Mouse (Mus musculus) layer of hippocampus, postnatal 14 days (tissue): Measurements from ENCODE around the gene H60b. TPM values are rescaled to one million over a fixed set of nuclear protein-coding genes. Genes with fewer than 3 reads are reported as not detected.
"Not testable (repeated sequence)": the region's sequence is repeated elsewhere in the genome, so short reads cannot be mapped to it uniquely, and the experiment has no call there.

ENCODE experiments used
- DNase-seq, 2 experiments: peaks; one replicate each; pipeline ENCODE4 v3.0.0; 2021 to 2022; ENCODE audit warnings: low spot score in 2 of 2, mixed read lengths in 1 of 2
- total RNA-seq, 2 experiments: library from RNA; stranded (reverse); gene quantifications; 2 replicates each; pipeline ENCODE4 v1.2.3; 2021

The H60b gene
- total RNA-seq, 2 experiments from 2014 or later, result not detected

DNA sequence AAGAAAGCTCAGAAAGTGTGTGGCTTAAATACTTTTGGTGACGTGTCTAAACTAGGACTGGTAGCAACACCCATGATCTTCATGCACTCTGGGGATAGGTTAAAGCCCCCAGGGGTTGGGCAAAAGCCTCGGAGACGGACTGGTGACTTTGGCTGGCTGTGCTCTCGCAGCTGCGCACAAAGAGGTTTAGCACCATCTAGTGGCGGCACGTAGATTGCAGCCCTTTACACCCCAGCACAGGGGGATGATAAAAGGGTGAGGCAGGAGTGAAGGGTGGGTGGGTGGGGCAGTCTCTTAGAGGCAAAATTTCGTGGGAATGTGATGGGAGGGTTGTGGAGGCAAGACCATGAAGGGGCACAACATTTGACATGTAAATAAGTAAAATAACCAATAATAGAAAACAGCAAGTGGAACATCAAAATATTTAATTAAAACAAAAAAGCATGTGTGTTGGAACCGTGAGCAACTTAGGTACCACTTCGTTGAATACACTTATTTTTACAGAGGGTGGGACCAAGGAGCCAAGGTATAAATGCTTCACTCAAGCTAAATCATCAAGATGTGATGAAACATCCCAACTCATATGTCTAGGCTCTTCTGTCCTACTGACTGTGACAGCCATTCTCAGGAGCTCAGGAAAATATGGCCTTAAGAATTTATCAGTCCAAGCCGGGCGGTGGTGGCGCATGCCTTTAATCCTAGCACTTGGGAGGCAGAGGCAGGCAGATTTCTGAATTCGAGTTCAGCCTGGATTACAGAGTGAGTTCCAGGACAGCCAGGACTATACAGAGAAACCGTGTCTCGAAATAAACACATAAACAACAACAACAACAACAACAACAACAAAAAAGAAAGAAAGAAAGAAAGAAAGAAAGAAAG is 5.6 kb downstream of the H60b start:
- peak in 1 of 2 experiments; percentile 73 for DNase-seq

DNA sequence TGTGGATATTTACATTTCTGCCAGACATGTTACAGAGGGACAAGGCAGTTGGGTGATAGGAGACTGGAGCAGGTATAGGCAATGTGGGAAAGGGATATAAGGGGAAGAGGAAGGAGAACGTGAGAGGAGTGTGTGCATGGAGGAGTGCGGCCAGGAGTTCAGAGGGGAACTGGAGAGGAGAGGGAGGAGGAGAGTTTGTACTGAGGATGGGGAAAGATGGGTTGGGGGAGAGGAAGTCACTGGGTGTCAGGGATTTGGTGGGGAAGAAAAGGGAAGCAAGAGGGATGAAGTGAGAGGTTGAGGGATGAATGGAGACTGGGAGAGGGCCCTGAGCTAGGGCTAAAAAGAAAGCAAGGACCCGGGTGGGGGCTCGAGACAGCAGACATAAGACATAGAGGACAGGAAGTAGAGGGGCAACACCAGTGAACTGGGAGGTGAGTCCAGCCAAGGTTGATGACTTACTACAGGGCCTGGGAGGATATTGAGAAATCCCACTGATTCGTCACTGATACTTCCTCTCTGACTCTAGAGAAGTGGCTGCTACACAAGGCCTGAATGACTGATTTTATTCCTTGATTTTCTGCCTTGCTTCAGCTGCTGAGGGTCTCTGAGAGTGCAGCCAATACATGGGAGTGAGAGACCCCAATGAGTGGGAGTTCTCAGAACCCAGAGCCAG is 7.1 kb downstream of the H60b start:
- not testable (repeated sequence) for DNase-seq

DNA sequence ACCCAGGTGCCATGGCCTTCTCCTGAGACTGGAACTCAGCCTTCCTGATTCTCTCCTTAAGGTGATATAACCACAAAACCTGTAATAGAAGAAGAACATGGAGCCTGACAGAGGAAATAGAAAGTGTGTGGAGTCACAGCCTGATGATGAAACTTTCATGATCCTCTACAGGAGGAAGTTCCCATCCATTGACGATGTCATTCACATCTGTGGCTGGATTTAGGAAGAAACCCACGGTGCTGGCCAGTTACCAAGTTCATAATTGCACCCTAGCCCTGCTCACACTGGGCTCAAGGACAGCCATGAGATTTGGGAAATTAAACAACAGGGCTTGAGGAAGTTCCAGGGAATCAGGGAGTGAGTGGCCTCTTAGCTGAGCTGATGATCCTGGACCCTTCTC is 7.6 kb downstream of the H60b start:
- DNase-seq, result not testable (repeated sequence)

DNA sequence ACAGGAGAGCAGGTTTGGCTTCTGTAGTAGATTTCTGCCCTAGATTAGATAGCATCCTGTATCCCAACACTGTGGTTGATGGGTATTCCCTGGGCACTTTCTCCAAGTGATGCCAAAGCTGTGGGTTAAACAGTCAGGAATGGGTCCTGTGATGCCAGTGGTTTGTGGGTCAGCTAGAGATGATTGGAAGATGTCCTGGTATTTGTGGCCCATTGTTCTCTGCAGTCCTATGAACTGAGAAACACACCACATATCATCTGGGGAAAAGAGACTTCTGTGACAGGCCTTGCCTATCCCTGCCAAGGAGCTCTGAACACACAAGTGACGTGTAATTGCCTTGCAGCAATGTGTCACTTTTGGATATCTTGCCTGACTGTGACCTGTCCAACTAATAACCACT is 8.7 kb downstream of the H60b start:
- DNase-seq, result not testable (repeated sequence)

DNA sequence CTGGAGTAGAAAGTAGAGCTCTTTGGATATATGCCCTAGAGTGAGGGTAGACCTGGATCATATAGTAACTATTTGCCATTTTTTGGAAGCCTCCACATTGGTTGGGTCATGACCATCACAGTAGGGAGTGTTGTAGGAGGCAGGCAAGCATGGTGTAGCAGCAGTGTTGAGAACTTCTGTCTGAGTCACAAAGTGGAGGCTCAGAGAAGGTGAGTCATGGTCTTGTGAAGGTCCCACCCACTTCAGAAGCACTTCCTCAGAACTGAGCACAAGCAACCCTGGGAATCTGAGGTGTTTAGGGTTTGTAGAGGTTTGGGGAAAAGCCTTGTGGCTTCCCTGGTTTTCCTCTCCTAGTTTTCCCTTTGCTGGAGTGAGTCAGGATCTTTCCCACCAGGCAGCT is 10.7 kb downstream of the H60b start:
- not testable (repeated sequence) for DNase-seq

DNA sequence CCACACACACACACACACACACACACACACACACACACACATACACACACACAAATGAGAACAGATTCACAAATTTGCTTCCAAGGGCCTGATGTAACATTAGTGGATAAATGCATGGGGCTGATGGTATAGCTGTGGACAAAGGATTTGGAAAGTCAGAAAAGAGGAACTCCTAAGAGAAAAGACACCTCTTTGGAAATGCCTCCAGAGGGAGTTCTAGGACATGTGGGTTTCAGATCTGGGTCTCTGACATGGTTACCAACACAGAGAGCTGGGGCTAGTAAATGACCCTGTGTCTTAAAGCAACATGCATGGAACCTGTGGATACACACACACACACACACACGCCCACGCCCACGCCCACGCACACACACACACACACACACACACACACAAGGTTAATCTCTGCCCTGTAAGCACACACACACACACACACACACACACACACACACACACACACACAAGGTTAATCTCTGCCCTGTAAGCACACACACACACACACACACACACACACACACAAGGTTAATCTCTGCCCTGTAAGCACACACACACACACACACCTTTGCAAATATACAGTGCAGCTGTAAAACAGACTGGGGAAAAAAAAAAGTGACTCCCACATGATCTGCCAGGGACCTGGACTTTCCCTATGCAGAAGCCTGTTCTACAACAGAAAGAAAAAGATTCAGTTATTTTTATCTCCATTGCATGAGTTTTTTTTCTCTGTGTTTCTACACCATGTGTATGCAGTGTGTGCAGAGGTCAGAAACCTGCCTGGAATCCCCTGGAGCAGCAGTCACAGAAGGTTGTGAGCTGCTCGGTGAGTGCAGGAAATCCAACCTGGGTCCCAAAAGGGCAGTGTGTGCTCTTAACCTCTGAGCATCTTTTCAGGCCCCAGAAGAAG is 14.3 kb downstream of the H60b start:
- not testable (repeated sequence) for DNase-seq

DNA sequence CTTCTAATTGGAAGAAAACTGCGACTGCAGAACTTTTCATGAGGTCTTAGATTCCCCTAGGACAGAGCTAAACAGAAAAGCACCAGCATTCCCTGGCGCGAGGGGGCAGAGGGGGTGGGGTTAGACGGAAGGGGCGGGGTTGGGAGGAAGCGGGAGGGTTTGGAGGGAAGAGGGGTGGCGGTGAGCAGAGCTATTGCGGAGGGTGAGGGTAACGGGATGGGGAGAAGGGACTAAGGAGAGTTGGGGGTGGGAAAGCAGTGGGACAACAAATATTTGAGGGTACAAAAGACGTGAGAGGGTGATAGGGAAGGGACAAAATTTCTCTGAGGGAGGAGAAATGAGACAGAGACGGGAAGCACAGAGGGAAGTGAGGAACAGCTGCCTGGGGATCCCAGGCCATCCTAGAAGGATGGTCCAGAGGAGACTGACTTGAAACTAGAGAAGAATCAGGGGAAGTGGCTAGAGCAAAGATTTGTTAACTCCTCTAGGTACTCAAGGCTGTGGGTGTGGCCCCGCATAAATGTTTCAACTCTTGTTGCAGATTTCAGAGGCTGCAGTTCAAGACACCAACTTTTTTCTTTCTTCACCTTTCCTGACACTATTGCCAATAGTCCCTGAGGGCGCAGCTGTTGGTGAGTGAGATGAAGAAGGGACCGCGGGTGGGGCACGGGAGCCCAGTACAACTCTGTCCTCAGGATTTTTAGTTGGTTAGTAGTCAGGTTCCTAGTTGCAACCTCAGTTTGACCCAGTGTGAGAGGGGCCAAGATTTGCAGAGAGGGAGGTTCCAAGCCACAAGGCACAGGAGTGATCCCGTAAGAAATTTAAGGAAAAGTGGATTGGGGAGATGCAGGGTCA is 15.2 kb downstream of the H60b start:
- not testable (repeated sequence) for DNase-seq

DNA sequence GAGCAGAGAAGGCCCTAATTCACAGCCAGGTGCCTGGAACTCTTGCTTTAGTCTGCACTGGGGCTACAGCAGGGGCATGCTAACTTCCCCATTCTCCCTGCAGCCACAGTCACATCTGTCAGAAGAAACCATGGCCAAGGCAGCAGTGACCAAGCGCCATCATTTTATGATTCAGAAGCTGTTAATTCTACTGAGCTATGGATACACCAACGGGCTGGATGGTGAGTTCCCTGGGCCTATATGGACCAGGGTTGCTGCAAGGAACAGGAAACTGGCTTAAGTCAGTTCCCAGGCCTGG is 15.8 kb downstream of the H60b start:
- not testable (repeated sequence) for DNase-seq

DNA sequence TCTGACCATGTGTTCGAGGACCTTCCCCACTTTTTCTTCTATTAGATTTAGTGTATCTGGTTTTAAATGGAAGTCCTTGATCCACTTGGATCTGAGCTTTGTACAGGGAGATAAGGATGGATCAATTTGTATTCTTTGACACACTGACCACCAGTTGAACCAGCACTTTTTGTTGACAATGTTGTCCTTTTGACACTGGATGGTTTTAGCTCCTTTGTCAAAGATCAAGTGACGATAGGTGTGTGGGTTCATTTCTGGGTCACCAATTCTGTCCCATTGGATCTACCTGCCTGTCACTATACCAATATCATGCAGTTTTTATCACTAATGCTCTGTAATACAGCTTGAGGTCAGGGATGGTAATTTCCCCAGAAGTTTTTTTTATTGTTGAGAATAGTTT is 18.1 kb downstream of the H60b start:
- not testable (repeated sequence) for DNase-seq

DNA sequence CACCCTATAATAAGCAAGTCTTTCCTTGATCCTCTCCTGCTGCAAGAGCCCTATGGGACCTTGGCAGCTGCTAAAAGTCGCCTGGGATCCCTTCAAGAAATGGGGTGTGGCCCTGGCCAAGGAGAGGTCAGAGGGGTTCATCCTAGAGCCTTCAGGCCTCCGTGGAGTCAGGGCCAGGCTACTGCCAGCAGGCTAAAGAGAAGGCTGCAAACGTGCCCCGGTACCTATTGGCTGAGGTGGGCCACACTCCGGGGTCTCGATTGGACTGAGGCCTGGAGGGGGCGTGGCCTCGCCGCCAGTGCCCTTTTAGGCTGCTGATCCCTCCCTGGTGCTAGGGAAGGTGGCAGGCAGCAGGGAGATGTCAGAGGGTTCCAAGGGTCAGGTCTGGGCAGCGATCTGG is 32.6 kb downstream of the H60b start:
- not testable (repeated sequence) for DNase-seq

DNA sequence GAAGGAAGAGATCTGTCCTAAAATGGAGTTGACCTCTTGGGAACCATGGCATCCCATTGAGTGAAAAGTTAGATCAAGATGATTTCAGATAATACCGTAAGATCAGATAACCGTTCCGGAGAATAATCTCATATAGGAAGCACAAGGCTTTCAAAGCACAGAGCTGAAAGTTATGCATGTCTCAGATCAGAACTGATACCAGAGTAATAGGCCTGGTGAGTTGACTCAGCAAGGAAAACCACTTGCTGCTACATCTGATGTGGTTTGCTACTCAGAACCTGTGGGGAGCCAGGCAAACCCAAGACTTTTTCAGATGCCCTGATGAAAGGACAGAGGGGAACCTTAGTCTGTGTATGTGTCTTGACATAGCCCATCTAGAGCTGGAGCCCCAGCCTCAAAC is 43.0 kb downstream of the H60b start:
- DNase-seq, result not testable (repeated sequence)

DNA sequence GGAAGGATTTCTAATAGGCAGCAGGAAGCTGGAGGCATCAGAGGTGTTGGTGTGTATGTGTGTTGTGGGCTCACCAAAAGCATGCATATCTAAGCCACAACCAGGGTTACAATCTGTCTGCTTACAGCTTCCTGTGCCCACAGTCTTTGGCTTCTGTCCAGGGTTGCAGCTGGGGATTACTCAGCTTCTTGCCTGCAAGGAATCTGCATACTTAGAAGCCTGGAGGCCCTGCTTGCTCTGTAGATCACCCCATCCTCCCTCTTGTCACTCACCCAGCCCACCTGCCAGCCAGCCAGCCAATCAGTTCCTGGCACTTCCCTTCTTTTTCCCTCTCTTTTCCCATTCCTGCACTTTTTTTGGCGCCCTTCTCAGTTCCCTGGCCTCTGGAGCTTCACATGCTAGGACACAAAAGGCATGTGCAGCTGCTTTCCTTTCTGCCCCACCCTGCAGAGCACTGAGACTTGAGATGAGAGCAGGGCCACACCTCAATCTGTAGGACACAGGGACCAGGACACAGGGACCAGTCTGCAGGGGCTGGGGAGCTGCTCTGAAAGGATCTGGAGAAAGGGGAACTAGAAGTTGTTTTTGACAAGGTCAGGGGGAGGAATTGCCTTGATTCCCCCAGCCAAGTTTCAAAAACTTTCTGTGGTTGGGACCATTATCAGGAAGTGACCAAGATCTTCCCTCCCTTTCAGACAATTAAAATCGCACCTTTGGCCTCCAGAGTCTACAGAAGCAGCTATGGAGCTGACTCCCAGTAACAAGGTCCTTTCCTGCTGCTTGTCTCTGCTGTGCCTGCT is 44.6 kb downstream of the H60b start:
- not testable (repeated sequence) for DNase-seq

DNA sequence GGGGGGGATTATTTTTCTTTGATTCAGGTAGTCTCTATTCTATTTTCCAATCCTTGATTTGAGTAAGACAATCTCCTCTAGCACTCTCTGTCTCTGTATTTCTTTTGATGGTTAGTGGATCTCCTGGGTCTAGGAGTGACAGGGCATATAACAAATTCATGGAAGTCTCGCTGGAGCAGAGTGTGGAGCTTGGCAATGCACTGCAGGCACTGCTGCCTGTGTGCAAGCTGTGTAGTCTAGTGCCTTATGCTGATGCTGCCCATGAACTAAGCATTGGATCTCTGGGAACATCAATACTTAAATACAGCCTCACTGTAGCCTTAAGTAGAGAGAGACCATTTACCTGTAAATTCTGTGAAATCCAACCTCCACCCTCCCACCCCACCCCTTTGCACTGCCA is 48.1 kb downstream of the H60b start:
- DNase-seq, result not testable (repeated sequence)

DNA sequence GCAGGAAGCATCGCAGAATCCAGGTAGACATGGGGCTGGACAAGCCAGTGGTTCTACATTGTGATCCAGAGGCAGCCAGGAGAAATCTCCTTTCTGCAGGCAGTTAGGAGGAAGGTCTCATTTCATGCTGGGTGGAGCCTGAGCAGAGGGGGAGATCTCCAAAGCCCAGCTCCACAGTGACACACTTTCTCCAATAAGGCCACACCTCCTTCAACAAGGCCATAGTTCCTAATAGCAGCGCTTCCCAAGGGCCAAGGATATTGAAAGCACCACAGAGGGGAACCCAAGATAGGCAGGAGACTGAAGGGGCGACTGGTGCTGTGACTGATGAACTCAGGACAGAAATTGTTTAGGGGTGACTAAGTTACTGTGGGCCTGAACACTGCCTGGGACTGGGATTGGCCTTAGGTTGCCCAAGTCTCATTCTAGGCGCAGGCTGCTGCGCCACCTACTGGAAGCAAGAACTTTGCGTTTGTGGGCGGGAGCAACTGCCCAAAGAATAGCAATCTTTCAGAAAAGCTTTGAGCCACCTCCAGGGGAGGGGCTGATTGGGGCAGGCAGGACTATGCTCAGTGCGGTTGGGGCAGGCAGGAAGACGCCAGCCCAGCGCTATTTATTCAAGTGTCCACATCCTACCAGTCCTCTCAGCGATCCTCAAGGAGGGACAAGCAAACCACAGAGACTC is 53.8 kb downstream of the H60b start:
- peak in 1 of 2 experiments; percentile 18 for DNase-seq

DNA sequence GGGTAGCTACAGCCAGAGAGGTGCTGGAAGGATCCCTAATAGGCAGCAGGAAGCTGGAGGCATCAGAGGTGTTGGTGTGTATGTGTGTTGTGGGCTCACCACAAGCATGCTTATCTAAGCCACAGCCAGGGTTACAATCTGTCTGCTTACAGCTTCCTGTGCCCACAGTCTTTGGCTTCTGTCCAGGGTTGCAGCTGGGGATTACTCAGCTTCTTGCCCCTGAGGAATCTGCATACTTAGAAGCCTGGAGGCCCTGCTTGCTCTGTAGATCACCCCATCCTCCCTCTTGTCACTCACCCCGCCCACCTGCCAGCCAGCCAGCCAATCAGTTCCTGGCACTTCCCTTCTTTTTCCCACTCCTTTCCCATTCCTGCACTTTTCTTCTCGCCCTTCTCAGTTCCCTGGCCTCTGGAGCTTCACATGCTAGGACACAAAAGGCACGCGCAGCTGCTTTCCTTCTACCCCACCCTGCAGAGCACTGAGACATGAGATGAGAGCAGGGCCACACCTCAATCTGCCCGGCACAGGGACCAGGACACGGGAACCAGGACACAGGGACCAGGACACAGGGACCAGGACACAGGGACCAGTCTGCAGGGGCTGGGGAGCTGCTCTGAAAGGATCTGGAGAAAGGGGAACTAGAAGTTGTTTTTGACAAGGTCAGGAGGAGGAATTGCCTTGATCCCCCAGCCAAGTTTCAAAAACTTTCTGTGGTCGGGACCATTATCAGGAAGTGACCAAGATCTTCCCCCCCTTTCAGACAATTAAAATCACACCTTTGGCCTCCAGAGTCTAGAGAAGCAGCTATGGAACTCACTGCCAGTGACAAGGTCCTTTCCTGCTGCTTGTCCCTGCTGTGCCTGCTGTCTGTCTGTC is 65.3 kb downstream of the H60b start:
- DNase-seq, result not testable (repeated sequence)

DNA sequence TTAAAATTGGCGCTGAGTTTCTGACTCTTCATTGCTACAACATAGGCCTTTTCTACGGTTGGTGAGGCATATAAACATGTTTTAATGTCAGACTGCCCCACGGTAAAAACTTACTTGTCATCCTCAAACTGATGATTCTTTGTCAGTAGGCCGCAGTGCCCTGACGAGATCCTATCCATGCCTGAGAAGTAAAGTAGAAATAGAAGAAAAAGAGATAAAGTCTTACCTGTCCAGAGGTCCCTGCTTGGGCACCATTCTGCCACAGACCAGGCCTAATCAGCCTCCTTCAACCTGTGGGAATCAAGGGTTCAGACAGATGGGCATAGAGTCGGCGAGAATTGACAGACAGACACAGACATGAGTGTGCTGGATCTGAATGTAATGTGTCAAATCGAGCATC is 106.7 kb downstream of the H60b start:
- DNase-seq, result no peak

DNA sequence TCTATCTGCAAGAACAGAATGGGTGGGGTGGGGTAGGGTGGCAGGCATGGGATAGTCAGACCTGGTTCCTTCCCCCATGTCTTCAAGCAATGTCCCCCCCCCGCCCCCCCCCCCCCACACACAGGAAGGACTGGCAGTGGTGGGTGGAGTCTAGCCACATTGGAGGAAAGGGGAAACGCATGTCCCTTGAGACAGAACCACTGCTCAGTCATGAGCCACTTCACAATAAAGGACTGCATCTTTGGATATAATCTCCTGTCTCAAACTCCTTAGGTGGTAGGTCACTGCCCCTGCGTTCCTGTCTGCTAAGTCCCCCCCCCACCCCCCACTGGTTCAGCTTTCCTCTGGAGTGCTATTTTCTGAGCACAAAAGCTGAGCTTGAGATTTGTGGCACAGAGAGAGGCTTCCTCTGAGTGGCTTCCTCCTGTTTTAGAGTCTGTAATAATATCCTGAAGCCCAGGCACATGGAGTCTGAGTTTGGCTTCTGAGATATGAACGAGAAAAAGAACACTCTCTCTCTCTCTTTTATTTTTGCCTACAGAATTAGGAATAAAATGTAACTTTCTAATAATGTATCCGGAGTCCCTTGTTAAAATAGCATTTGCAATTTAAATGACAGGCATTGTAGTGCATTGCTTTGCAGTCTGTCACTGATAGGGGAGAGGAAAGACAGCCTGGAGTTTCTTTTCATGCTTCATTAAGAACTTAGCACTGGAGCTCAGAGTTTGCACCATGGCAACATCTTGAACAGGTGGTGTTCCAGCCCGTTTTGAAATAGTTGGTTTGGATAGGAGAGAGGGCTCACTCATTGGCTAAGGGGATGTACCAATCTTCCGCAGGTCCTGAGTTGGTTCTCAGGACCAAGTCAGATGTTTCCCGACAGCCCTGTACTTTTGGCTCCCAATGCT is 112.7 kb downstream of the H60b start:
- not testable (repeated sequence) for DNase-seq
